Comparison of ENCODE assay signal across 25 mouse cellular contexts in genomic region chr14:96990542-96991162, GRCm38 (mm10).
DNase-seq lines count a peak whose midpoint lies in the region; ATAC-seq and TF ChIP-seq lines count a peak whose summit lies in the region.
"Had no signal": no experiment of that assay in that cellular context is flagged by ENCODE, and none has a peak within 500 bp of the region (broad histone marks: within the 10 kb centered on the region; RNA-seq: fewer than 3 reads in every experiment).

No protein-coding gene starts in this region.

- ATAC-seq in hematopoietic stem cell, adult 5-6 weeks (replicated peaks in 1 of 2; ENCODE audit: insufficient read depth in 1 of 2, low FRiP score in 2 of 2, low TSS enrichment in 1 of 2, low read depth in 1 of 2, poor library complexity in 2 of 2, severe bottlenecking in 2 of 2): peak; percentile 95 to 98
- ATAC-seq in liver, postnatal 0 days: peak; percentile 71
- ATAC-seq: forebrain, embryonic 16.5 days had no signal

- no peak overlapping the region for H3K4me2 ChIP-seq in liver, postnatal 0 days (ENCODE audit: low read depth, low read length)
- H3K4me2 ChIP-seq: heart, embryonic 15.5 days; hindbrain, embryonic 14.5 days; midbrain, embryonic 11.5 days had no signal

- H3K4me3 ChIP-seq in MEL (ENCODE audit: control insufficient read depth in 1 of 2, insufficient read depth in 1 of 2, low read depth in 2 of 2, low read length in 2 of 2): peak overlapping the region in 1 of 2 experiments; percentile 29; a peak in 2 of 4 replicates
- H3K4me3 ChIP-seq in liver, postnatal 0 days (ENCODE audit: low read depth, low read length): no peak overlapping the region
- H3K4me3 ChIP-seq in gastrocnemius, adult 2 months: no peak overlapping the region
- H3K4me3 ChIP-seq: forebrain, embryonic 10.5 days; heart, embryonic 15.5 days had no signal

- peak; percentile 98 to 99 for TF ChIP-seq EP300 in MEL (IDR thresholded peaks at IDR 0.05; ENCODE audit: low read depth in 1 of 2, low read length in 2 of 2)
- peak; percentile 97 for TF ChIP-seq EP300 in liver, postnatal 0 days (IDR thresholded peaks at IDR 0.05; ENCODE audit: low read depth)

- no peaks in the 10 kb centered on the region for H3K9me3 ChIP-seq in MEL (replicated peaks; ENCODE audit: insufficient read depth, low read length)
- no peaks in the 10 kb centered on the region for H3K9me3 ChIP-seq in liver, postnatal 0 days (ENCODE audit: low read length)
- H3K9me3 ChIP-seq: forebrain, embryonic 10.5 days; heart, embryonic 15.5 days had no signal

- no peak; the same call in 1 of the 2 replicates for TF ChIP-seq RAD21 in MEL (IDR thresholded peaks at IDR 0.05; ENCODE audit: low read depth, low read length)

- no peaks in the 10 kb centered on the region for H3K27me3 ChIP-seq in MEL (ENCODE audit: control insufficient read depth in 1 of 2, insufficient read depth in 2 of 2, low read length in 2 of 2)
- H3K27me3 ChIP-seq in liver, postnatal 0 days (ENCODE audit: insufficient read depth, low read length): no peaks in the 10 kb centered on the region
- H3K27me3 ChIP-seq: heart, embryonic 15.5 days had no signal

- intact Hi-C loops in gastrocnemius, adult 2 months (cut with DNase I): no loop called here

- WGBS in liver, postnatal 0 days (ENCODE audit: insufficient replicate concordance): 50% methylated on average over 8 of the region's 8 CpGs

- peak overlapping the region; percentile 40; the same call in 1 of the 2 replicates for H3K9ac ChIP-seq in MEL (ENCODE audit: control insufficient read depth, low read depth, low read length, poor library complexity, severe bottlenecking)
- H3K9ac ChIP-seq in liver, postnatal 0 days (replicated peaks): no peak overlapping the region
- H3K9ac ChIP-seq: heart, embryonic 15.5 days; hindbrain, embryonic 14.5 days had no signal

- peaks cover 2 to 30% of the 10 kb centered on the region in 2 experiments; a peak in 3 of 4 replicates for H3K4me1 ChIP-seq in MEL (ENCODE audit: control insufficient read depth in 1 of 2, insufficient read depth in 2 of 2, low read length in 2 of 2)
- no peaks in the 10 kb centered on the region for H3K4me1 ChIP-seq in liver, postnatal 0 days (ENCODE audit: insufficient read depth)
- H3K4me1 ChIP-seq: heart, embryonic 15.5 days had no signal

- no peak for TF ChIP-seq POLR2A in MEL (IDR thresholded peaks at IDR 0.05; ENCODE audit: control insufficient read depth in 1 of 2, insufficient read depth in 1 of 2, low read depth in 1 of 2, low read length in 2 of 2, poor library complexity in 1 of 2)

- H3K79me2 ChIP-seq in MEL (ENCODE audit: control insufficient read depth, insufficient read depth, low read length, poor library complexity): no peaks in the 10 kb centered on the region

- DNase-seq in 416B (ENCODE audit: low read depth): peak; percentile 98
- peak; percentile 96 for DNase-seq in MEL (ENCODE audit: low read depth, low spot score)
- DNase-seq in liver, postnatal 0 days: no peak
- DNase-seq in testis, postnatal 10 days (ENCODE audit: low spot score): no peak
- DNase-seq in gastrocnemius, adult 2 months: no peak
- no peak for DNase-seq in gastrocnemius, postnatal 10 days
- DNase-seq: adrenal gland, postnatal 14 days; cerebellum, adult 11 months; cerebellum, postnatal 10 days; heart, postnatal 36 days; kidney, adult 8-10 months; kidney, postnatal 25 days; layer of hippocampus, postnatal 36 days; lung, adult 18-20 months; lung, postnatal 36 days; right cerebral cortex, postnatal 14 days; spleen, adult 18-20 months; thymus, adult 2 months; thymus, postnatal 4 days had no signal

- peak overlapping the region; percentile 71 for H3K27ac ChIP-seq in MEL (ENCODE audit: control insufficient read depth, low read depth, low read length)
- no peak overlapping the region for H3K27ac ChIP-seq in liver, postnatal 0 days (ENCODE audit: low read depth)
- H3K27ac ChIP-seq in gastrocnemius, adult 2 months: no peak overlapping the region
- H3K27ac ChIP-seq: forebrain, embryonic 10.5 days; heart, embryonic 15.5 days; hindbrain, embryonic 14.5 days had no signal

- H3K36me3 ChIP-seq in MEL (ENCODE audit: control insufficient read depth in 1 of 2, insufficient read depth in 2 of 2, low read length in 2 of 2): peaks cover 0 to 22% of the 10 kb centered on the region in 2 experiments; a peak in 2 of 4 replicates
- no peaks in the 10 kb centered on the region for H3K36me3 ChIP-seq in liver, postnatal 0 days (replicated peaks; ENCODE audit: insufficient read depth, low read length)
- H3K36me3 ChIP-seq: forebrain, embryonic 10.5 days; heart, embryonic 15.5 days had no signal

- TF ChIP-seq CTCF in MEL (IDR thresholded peaks at IDR 0.05 in 2 of 3, conservative IDR thresholded peaks at IDR 0.05 in 1 of 3; ENCODE audit: control insufficient read depth in 1 of 3, insufficient read depth in 1 of 3, low read depth in 2 of 3, low read length in 3 of 3, poor library complexity in 1 of 3, severe bottlenecking in 1 of 3): no peak
- TF ChIP-seq CTCF in liver, postnatal 0 days (IDR thresholded peaks at IDR 0.05; ENCODE audit: low read depth): no peak
- TF ChIP-seq CTCF in gastrocnemius, adult 2 months (IDR thresholded peaks at IDR 0.05): no peak

TF ChIP-seq in MEL, 35 proteins besides CTCF, POLR2A, EP300 and RAD21:
- TF ChIP-seq SMC3 (IDR thresholded peaks at IDR 0.05; ENCODE audit: low read depth, low read length) (no peak), TBP (IDR thresholded peaks at IDR 0.05; ENCODE audit: low read depth, low read length) (0 out of 2 replicates have a peak, but pooled peaks have one; percentile 40), ELF1 (IDR thresholded peaks at IDR 0.05; ENCODE audit: low read depth, low read length) (0 out of 2 replicates have a peak, but pooled peaks have one; percentile 13), JUND (IDR thresholded peaks at IDR 0.05; ENCODE audit: low read depth, low read length) (peak; percentile 83; the same call in 1 of the 2 replicates), POLR2AphosphoS5 (IDR thresholded peaks at IDR 0.05; ENCODE audit: borderline replicate concordance, low read depth, low read length) (no peak), CHD2 (IDR thresholded peaks at IDR 0.05; ENCODE audit: low read length) (peak; percentile 66), RCOR1 (IDR thresholded peaks at IDR 0.05; ENCODE audit: low read depth, low read length) (peak; percentile 46; the same call in 1 of the 2 replicates), UBTF (IDR thresholded peaks at IDR 0.05; ENCODE audit: borderline replicate concordance, insufficient read depth, low read depth, low read length) (no peak), ETS1 (IDR thresholded peaks at IDR 0.05; ENCODE audit: low read depth, low read length) (peak; percentile 89), SIN3A (IDR thresholded peaks at IDR 0.05; ENCODE audit: low read length) (peak; percentile 97), ZC3H11A (IDR thresholded peaks at IDR 0.05; ENCODE audit: low read depth, low read length) (no peak; the same call in 1 of the 2 replicates), NRF1 (IDR thresholded peaks at IDR 0.05; ENCODE audit: insufficient read depth, low read depth, low read length, poor library complexity, severe bottlenecking) (no peak), NELFE (IDR thresholded peaks at IDR 0.05; ENCODE audit: low read depth, low read length) (no peak), E2F4 (IDR thresholded peaks at IDR 0.05; ENCODE audit: borderline replicate concordance, low read depth, low read length) (0 out of 2 replicates have a peak, but pooled peaks have one; percentile 49), KAT2A (conservative IDR thresholded peaks at IDR 0.05; ENCODE audit: low read depth, low read length) (peak; percentile 32; the same call in 1 of the 2 replicates), MEF2A (IDR thresholded peaks at IDR 0.05; ENCODE audit: extremely low read depth, insufficient replicate concordance, low read depth, low read length, poor library complexity, severe bottlenecking) (peak; percentile 38; the same call in 1 of the 2 replicates), ZNF384 (IDR thresholded peaks at IDR 0.05; ENCODE audit: low read depth, low read length) (peak; percentile 83), MXI1 (IDR thresholded peaks at IDR 0.05; ENCODE audit: low read depth, low read length) (no peak), MYC (IDR thresholded peaks at IDR 0.05; ENCODE audit: low read depth, low read length) (peak; percentile 87), USF1 (IDR thresholded peaks at IDR 0.05; ENCODE audit: low read depth, low read length) (no peak), MAFK (IDR thresholded peaks at IDR 0.05; ENCODE audit: borderline replicate concordance, low read depth, low read length) (peak; percentile 60; the same call in 1 of the 2 replicates), MAZ (IDR thresholded peaks at IDR 0.05; ENCODE audit: low read depth, low read length) (no peak), MAX (IDR thresholded peaks at IDR 0.05; ENCODE audit: low read length) (no peak), TAL1 (IDR thresholded peaks at IDR 0.05; ENCODE audit: low read length) (peak; percentile 85), ZMIZ1 (IDR thresholded peaks at IDR 0.05; ENCODE audit: low read depth, low read length) (no peak), ZKSCAN1 (IDR thresholded peaks at IDR 0.05; ENCODE audit: low read depth, low read length) (no peak), TCF12 (IDR thresholded peaks at IDR 0.05; ENCODE audit: low read depth, low read length) (peak; percentile 97), POLR2AphosphoS2 (IDR thresholded peaks at IDR 0.05; ENCODE audit: low read length) (no peak), BHLHE40 (IDR thresholded peaks at IDR 0.05; ENCODE audit: borderline replicate concordance, low read depth, low read length) (peak; percentile 94), USF2 (IDR thresholded peaks at IDR 0.05; ENCODE audit: borderline replicate concordance in 1 of 2, insufficient read depth in 1 of 2, low read depth in 1 of 2, low read length in 2 of 2) (no peak), HCFC1 (IDR thresholded peaks at IDR 0.05; ENCODE audit: low read depth, low read length) (no peak), GATA1 (IDR thresholded peaks at IDR 0.05; ENCODE audit: low read depth, low read length) (peak; percentile 98), GABPA (IDR thresholded peaks at IDR 0.05; ENCODE audit: low read depth, low read length) (no peak), CHD1 (IDR thresholded peaks at IDR 0.05; ENCODE audit: low read depth, low read length) (no peak), MYB (IDR thresholded peaks at IDR 0.05; ENCODE audit: low read depth, low read length) (peak; percentile 100)

Comparison
In these comparisons a context has a peak if more than half of its experiments do, and no peak if none do; other contexts are left out.
1. DNase-seq: peak in 416B (single experiment) and MEL (single experiment); none in liver, postnatal 0 days (single experiment), testis, postnatal 10 days (single experiment), gastrocnemius, adult 2 months (single experiment) and gastrocnemius, postnatal 10 days (single experiment).